Mouse (Mus musculus) hindbrain, embryonic 13.5 days (tissue): ENCODE measurements around the gene Ppfibp2. TPM values are rescaled to one million over a fixed set of nuclear protein-coding genes. Genes with fewer than 3 reads are reported as not detected.
A peak's percentile ranks its signal among the peaks of the same experiment; 100 is the strongest.

Source experiments
- ATAC-seq: fragments of 200-750 bp; cut with Nextera tagmentation; 2 replicates; pipeline ENCODE4 v1.8.0; 2017; ENCODE audit warnings: moderate TSS enrichment; ENCODE audit not compliant: low FRiP score
- H3K27ac ChIP-seq: fragments of 300-500 bp; sonication (generic); 2 replicates; pipeline ENCODE4 v1.5.1; 2015; ENCODE audit warnings: inconsistent platforms, mild to moderate bottlenecking, moderate library complexity
- H3K27me3 ChIP-seq: fragments of 300-500 bp; sonication (generic); 2 replicates; pipeline ENCODE4 v1.6.1; 2015; ENCODE audit warnings: mild to moderate bottlenecking, inconsistent platforms
- H3K36me3 ChIP-seq: fragments of 300-500 bp; sonication (generic); 2 replicates; pipeline ENCODE4 v1.6.1; 2015; ENCODE audit warnings: mild to moderate bottlenecking, inconsistent platforms
- H3K4me1 ChIP-seq: fragments of 300-500 bp; sonication (generic); replicated peaks from 2 replicates; pipeline ENCODE4 v1.6.1; 2015; ENCODE audit warnings: inconsistent platforms
- H3K4me2 ChIP-seq: fragments of 300-500 bp; sonication (generic); 2 replicates; pipeline ENCODE4 v1.6.1; 2015; ENCODE audit warnings: inconsistent platforms, mild to moderate bottlenecking, moderate library complexity
- H3K4me3 ChIP-seq: fragments of 300-500 bp; sonication (generic); 2 replicates; pipeline ENCODE4 v1.5.1; 2015; ENCODE audit warnings: mild to moderate bottlenecking, inconsistent platforms
- H3K9ac ChIP-seq: fragments of 300-500 bp; sonication (generic); 2 replicates; pipeline ENCODE4 v1.6.1; 2015; ENCODE audit warnings: mild to moderate bottlenecking, inconsistent platforms
- H3K9me3 ChIP-seq: fragments of 300-500 bp; sonication (generic); 2 replicates; pipeline ENCODE4 v1.6.1; 2016; ENCODE audit warnings: inconsistent platforms
- WGBS: fragments of 180-500 bp; shearing (Covaris S2); methylation state at CpG from one replicate; pipeline ENCODE4 v1.1.7; 2015; 5-methylcytosine and 5-hydroxymethylcytosine counted together
- polyA plus RNA-seq: library from polyadenylated mRNA; unstranded; fragments of >200 nt; fragmentation: Nextera tagmentation; extraction: Ambion mirVana; gene quantifications from 2 replicates; pipeline ENCODE4 v1.2.1, GENCODE M21; 2015

Gene Ppfibp2
- polyA plus RNA-seq: 2.1 and 2.4 TPM in 2 replicates

DNA sequence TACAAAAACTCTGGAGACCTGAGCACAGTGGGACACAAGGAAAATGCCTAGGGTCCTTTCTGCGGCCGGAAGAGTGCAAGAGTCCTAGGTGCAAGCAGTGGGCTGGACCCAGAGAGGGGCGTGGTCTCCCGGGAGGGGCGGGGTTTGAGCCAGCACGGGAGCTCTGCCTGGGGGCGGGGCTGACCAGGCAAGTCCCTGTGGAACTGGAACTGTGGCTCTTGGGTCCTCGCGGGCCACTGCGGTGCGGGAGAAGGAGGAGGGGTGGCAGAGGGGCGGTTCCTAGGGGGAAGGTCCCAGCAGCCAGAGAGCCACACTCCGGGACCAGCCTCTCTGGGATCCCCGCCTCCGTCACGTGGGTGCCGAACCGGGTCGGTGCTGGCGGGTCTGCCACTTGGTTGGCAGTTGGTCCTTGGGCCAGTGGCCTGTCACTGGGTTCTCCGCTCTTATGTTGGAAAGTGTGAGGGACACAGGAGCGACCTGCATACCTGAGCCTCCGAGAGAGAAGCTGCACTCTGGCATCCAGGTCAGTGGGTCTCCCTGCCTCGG, at the start of gene Ppfibp2:
TSS of gene Ppfibp2 (plus strand) at position 351 of the 546 bp plus-strand sequence.
- peak; percentile 96 for ATAC-seq
- H3K4me2 ChIP-seq: peak within 1 kb of the TSS; percentile 89
- peaks cover 9% of the 10 kb centered on the region for H3K27me3 ChIP-seq
- 1% methylated on average over 23 of the region's 24 CpGs for WGBS
- no peaks in the 10 kb centered on the region for H3K36me3 ChIP-seq
- peak within 1 kb of the TSS; percentile 68 for H3K9ac ChIP-seq
- peak within 1 kb of the TSS; percentile 58 for H3K4me3 ChIP-seq
- no peak within 1 kb of the TSS for H3K27ac ChIP-seq
- peaks cover 13% of the 10 kb centered on the region for H3K4me1 ChIP-seq
- no peaks in the 10 kb centered on the region for H3K9me3 ChIP-seq

GRCm38 (mm10) chr7:107547872-107548271, 47.1 kb upstream of the Ppfibp2 start:
- H3K9me3 ChIP-seq: no peaks in the 10 kb centered on the region
- H3K4me1 ChIP-seq: no peaks in the 10 kb centered on the region
- no peak overlapping the region for H3K27ac ChIP-seq
- H3K4me2 ChIP-seq: no peak overlapping the region
- no peak overlapping the region for H3K4me3 ChIP-seq
- no peaks in the 10 kb centered on the region for H3K36me3 ChIP-seq
- ATAC-seq: no peak
- H3K27me3 ChIP-seq: no peaks in the 10 kb centered on the region
- WGBS: 96% methylated on average over 3 of the region's 3 CpGs
- H3K9ac ChIP-seq: no peak overlapping the region

GRCm38 (mm10) chr7:107553461-107553860, 41.5 kb upstream of the Ppfibp2 start:
- Histone ChIP-seq H3K27me3 (no peaks in the 10 kb centered on the region), H3K9ac (no peak overlapping the region), H3K4me1 (no peaks in the 10 kb centered on the region), H3K4me3 (no peak overlapping the region), H3K4me2 (no peak overlapping the region), H3K27ac (no peak overlapping the region), H3K9me3 (no peaks in the 10 kb centered on the region), H3K36me3 (no peaks in the 10 kb centered on the region)
- WGBS: 78% methylated on average over 1 of the region's 1 CpGs
- ATAC-seq: no peak

- H3K9ac ChIP-seq: no peak overlapping the region
- no peaks in the 10 kb centered on the region for H3K4me1 ChIP-seq
- H3K4me2 ChIP-seq: no peak overlapping the region
- no peaks in the 10 kb centered on the region for H3K27me3 ChIP-seq
- ATAC-seq: no peak
- 86% methylated on average over 3 of the region's 3 CpGs for WGBS
- H3K36me3 ChIP-seq: no peaks in the 10 kb centered on the region
- no peak overlapping the region for H3K4me3 ChIP-seq
- H3K27ac ChIP-seq: no peak overlapping the region
- no peaks in the 10 kb centered on the region for H3K9me3 ChIP-seq
Observed at GRCm38 (mm10) chr7:107555906-107556305, 39.1 kb upstream of the Ppfibp2 start.

- no peak for ATAC-seq
- H3K36me3 ChIP-seq: no peaks in the 10 kb centered on the region
- H3K9me3 ChIP-seq: no peaks in the 10 kb centered on the region
- no peaks in the 10 kb centered on the region for H3K4me1 ChIP-seq
- no peak overlapping the region for H3K9ac ChIP-seq
- H3K4me3 ChIP-seq: no peak overlapping the region
- H3K4me2 ChIP-seq: no peak overlapping the region
- WGBS: 81% methylated on average over 2 of the region's 2 CpGs
- H3K27me3 ChIP-seq: no peaks in the 10 kb centered on the region
- H3K27ac ChIP-seq: no peak overlapping the region
Observed at GRCm38 (mm10) chr7:107560675-107561074, 34.3 kb upstream of the Ppfibp2 start.

GRCm38 (mm10) chr7:107561584-107561983, 33.4 kb upstream of the Ppfibp2 start:
- WGBS: 79% methylated on average over 3 of the region's 3 CpGs
- no peaks in the 10 kb centered on the region for H3K27me3 ChIP-seq
- ATAC-seq: no peak

DNA sequence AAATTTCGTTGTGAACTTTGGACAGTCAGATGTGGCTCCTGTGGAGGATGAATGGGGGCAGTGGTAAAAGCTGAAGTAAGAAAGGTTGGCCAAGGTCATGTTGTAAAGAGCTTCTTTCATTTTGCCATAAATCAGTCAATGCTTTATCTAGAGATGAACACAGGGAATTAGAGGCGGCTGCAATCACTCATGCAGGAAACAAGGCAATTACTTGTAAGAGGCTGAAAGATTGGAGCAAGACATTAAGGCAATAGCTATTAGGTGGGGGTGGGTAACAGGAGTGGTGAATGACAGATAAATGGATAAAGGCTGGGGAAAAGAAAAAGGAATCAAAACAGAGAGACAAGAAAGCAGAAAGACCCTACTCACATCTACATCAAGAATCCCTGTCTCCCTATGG, 31.3 kb upstream of the Ppfibp2 start:
- Histone ChIP-seq H3K27me3 (no peaks in the 10 kb centered on the region), H3K27ac (no peak overlapping the region), H3K9ac (no peak overlapping the region), H3K4me2 (no peak overlapping the region), H3K4me1 (no peaks in the 10 kb centered on the region), H3K36me3 (no peaks in the 10 kb centered on the region), H3K4me3 (no peak overlapping the region), H3K9me3 (no peaks in the 10 kb centered on the region)
- 41% methylated on average over 2 of the region's 2 CpGs for WGBS
- no peak for ATAC-seq

More at GRCm38 (mm10) chr7:107561584-107561983, 33.4 kb upstream of the Ppfibp2 start:
- Histone ChIP-seq H3K9me3 (no peaks in the 10 kb centered on the region), H3K4me3 (no peak overlapping the region), H3K27ac (no peak overlapping the region), H3K9ac (no peak overlapping the region), H3K4me1 (no peaks in the 10 kb centered on the region), H3K4me2 (no peak overlapping the region), H3K36me3 (no peaks in the 10 kb centered on the region)

DNA sequence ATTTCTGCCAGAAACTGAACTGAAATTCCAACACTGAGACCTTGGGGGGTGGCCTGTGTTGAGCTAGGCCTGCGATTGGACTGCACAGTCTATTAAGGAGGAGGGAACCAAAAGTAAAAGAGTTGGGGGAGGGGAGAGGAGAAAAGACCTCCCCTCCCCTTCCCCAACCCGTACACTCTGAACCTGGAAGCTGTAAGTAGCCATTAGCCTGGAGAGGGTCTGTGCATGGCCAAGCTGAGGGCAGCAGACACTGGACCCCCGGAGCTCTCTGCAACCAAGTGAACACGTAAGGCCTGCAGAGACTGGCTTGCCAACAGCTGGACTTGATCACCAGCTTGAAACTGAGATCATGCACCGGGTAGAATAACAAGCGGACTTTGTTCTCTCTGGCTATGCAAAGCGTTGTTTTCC, 27.7 kb upstream of the Ppfibp2 start, which contains the start of gene Olfml1:
TSS of gene Olfml1 (plus strand) at position 186 of the 411 bp plus-strand sequence.
- ATAC-seq: no peak
- H3K4me2 ChIP-seq: peak within 1 kb of the TSS; percentile 17; the same call in 1 of the 2 replicates
- H3K27me3 ChIP-seq: no peaks in the 10 kb centered on the region
- peak within 1 kb of the TSS; percentile 1; the same call in 1 of the 2 replicates for H3K4me3 ChIP-seq
- 71% methylated on average over 7 of the region's 7 CpGs for WGBS
- H3K27ac ChIP-seq: no peak within 1 kb of the TSS
- no peaks in the 10 kb centered on the region for H3K9me3 ChIP-seq
- no peaks in the 10 kb centered on the region for H3K4me1 ChIP-seq
- H3K9ac ChIP-seq: no peak within 1 kb of the TSS
- no peaks in the 10 kb centered on the region for H3K36me3 ChIP-seq

- Histone ChIP-seq H3K9me3 (no peaks in the 10 kb centered on the region), H3K27ac (no peak overlapping the region), H3K9ac (no peak overlapping the region), H3K4me3 (peak overlapping the region; percentile 1; the same call in 1 of the 2 replicates), H3K4me1 (no peaks in the 10 kb centered on the region), H3K27me3 (no peaks in the 10 kb centered on the region), H3K4me2 (peak overlapping the region; percentile 17; the same call in 1 of the 2 replicates), H3K36me3 (no peaks in the 10 kb centered on the region)
- no peak for ATAC-seq
- 87% methylated on average over 5 of the region's 5 CpGs for WGBS
Observed at GRCm38 (mm10) chr7:107567674-107568073, 27.3 kb upstream of the Ppfibp2 start.

- WGBS: 78% methylated on average over 4 of the region's 4 CpGs
Observed at GRCm38 (mm10) chr7:107568971-107569370, 26.0 kb upstream of the Ppfibp2 start.

GRCm38 (mm10) chr7:107573856-107574255, 21.2 kb upstream of the Ppfibp2 start:
- 58% methylated on average over 2 of the region's 2 CpGs for WGBS
- ATAC-seq: no peak
- Histone ChIP-seq H3K4me1 (no peaks in the 10 kb centered on the region), H3K27me3 (no peaks in the 10 kb centered on the region), H3K27ac (no peak overlapping the region), H3K36me3 (no peaks in the 10 kb centered on the region), H3K4me2 (no peak overlapping the region), H3K9me3 (no peaks in the 10 kb centered on the region), H3K9ac (no peak overlapping the region), H3K4me3 (no peak overlapping the region)

More at GRCm38 (mm10) chr7:107568971-107569370, 26.0 kb upstream of the Ppfibp2 start:
- Histone ChIP-seq H3K4me3 (no peak overlapping the region), H3K9me3 (no peaks in the 10 kb centered on the region), H3K9ac (no peak overlapping the region), H3K4me2 (peak overlapping the region; percentile 17; the same call in 1 of the 2 replicates), H3K36me3 (no peaks in the 10 kb centered on the region), H3K27me3 (no peaks in the 10 kb centered on the region), H3K4me1 (no peaks in the 10 kb centered on the region), H3K27ac (no peak overlapping the region)
- no peak for ATAC-seq

GRCm38 (mm10) chr7:107574276-107574675, 20.7 kb upstream of the Ppfibp2 start:
- ATAC-seq: no peak
- no peaks in the 10 kb centered on the region for H3K4me1 ChIP-seq
- H3K9ac ChIP-seq: no peak overlapping the region
- no peaks in the 10 kb centered on the region for H3K27me3 ChIP-seq
- H3K36me3 ChIP-seq: no peaks in the 10 kb centered on the region
- no peaks in the 10 kb centered on the region for H3K9me3 ChIP-seq
- no peak overlapping the region for H3K27ac ChIP-seq
- WGBS: 70% methylated on average over 3 of the region's 3 CpGs
- H3K4me2 ChIP-seq: no peak overlapping the region
- no peak overlapping the region for H3K4me3 ChIP-seq

DNA sequence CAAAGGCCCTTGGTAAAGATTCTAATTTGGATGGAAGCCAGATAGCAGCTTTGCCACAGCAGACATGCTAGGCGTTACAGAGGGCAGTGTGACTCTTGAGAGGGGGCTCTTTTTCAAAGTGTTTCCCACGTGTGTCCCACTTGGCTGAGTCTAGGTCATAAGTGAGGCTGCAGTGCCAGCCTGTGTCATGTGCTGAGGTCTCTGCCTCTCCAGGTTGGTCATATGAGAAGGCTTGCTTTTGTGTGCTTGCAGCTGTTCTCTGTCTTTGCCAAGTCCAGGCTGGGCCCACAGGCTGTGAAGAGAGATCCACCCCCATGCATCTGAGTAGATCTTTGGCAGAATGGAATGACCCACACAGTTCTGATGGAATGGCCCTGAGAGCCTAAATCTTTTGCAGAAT, 2.4 kb upstream of the Ppfibp2 start:
- no peak overlapping the region for H3K4me2 ChIP-seq
- no peaks in the 10 kb centered on the region for H3K36me3 ChIP-seq
- peaks cover 13% of the 10 kb centered on the region for H3K4me1 ChIP-seq
- no peak overlapping the region for H3K9ac ChIP-seq
- 36% methylated on average over 2 of the region's 2 CpGs for WGBS
- peaks cover 9% of the 10 kb centered on the region for H3K27me3 ChIP-seq
- ATAC-seq: no peak
- H3K27ac ChIP-seq: no peak overlapping the region
- no peaks in the 10 kb centered on the region for H3K9me3 ChIP-seq
- H3K4me3 ChIP-seq: no peak overlapping the region
